ENCODE assay signal across 14 mouse cellular contexts in the genomic region with DNA sequence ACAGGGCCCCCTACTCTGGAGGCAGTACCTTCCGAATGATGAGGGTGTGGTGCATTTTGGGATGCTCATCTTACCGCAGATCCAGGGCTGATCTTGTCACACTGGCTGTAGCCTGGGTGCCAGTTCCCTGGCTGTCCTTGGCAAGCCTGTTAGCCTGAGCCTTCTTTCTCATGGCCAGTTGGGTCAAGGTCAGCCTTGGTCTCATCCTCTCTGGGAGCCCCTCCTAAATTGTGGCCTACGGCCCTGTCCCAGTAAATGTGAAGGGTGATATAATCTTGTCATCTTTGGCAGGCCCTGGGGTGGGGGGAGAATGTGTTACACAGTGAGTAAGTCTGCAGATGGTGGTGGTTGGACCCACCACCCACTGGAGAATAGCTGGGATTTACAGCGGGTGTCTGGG.
DNase-seq lines count a peak whose midpoint lies in the region; ATAC-seq and TF ChIP-seq lines count a peak whose summit lies in the region.
"Had no signal": no experiment of that assay in that cellular context is flagged by ENCODE, and none has a peak within 500 bp of the region (broad histone marks: within the 10 kb centered on the region; RNA-seq: fewer than 3 reads in every experiment).

No protein-coding gene starts in this region.

- H3K9me3 ChIP-seq in kidney, embryonic 14.5 days (ENCODE audit: control insufficient read depth, low read length) = no peaks in the 10 kb centered on the region
- no peaks in the 10 kb centered on the region for H3K9me3 ChIP-seq in embryonic facial prominence, embryonic 12.5 days
- H3K9me3 ChIP-seq in hindbrain, embryonic 16.5 days (ENCODE audit: control insufficient read depth, low read length) = no peaks in the 10 kb centered on the region
- no peaks in the 10 kb centered on the region for H3K9me3 ChIP-seq in midbrain, postnatal 0 days (ENCODE audit: low read length)
- H3K9me3 ChIP-seq: heart, embryonic 15.5 days; liver, embryonic 13.5 days had no signal

- 0 out of 2 replicates have a peak overlapping the region, but pooled peaks have one; percentile 26 for H3K27ac ChIP-seq in kidney, embryonic 14.5 days (ENCODE audit: low read depth, low read length)
- peak overlapping the region; percentile 93 for H3K27ac ChIP-seq in embryonic facial prominence, embryonic 12.5 days
- peak overlapping the region; percentile 7; the same call in 1 of the 2 replicates for H3K27ac ChIP-seq in hindbrain, embryonic 16.5 days (ENCODE audit: low read depth, low read length)
- H3K27ac ChIP-seq in midbrain, postnatal 0 days (ENCODE audit: low read depth, low read length) = 0 out of 2 replicates have a peak overlapping the region, but pooled peaks have one; percentile 7
- H3K27ac ChIP-seq: heart, embryonic 15.5 days; liver, embryonic 13.5 days had no signal

- WGBS in kidney, embryonic 14.5 days = 71% methylated on average over 4 of the region's 4 CpGs
- 66% methylated on average over 4 of the region's 4 CpGs for WGBS in embryonic facial prominence, embryonic 12.5 days
- 76% methylated on average over 4 of the region's 4 CpGs for WGBS in hindbrain, embryonic 16.5 days
- 77% methylated on average over 4 of the region's 4 CpGs for WGBS in midbrain, postnatal 0 days

- no peak for ATAC-seq in kidney, embryonic 14.5 days (ENCODE audit: low FRiP score, low TSS enrichment)
- no peak for ATAC-seq in embryonic facial prominence, embryonic 12.5 days (ENCODE audit: insufficient number of reproducible peaks, insufficient read depth, low FRiP score, low TSS enrichment)
- no peak for ATAC-seq in hindbrain, embryonic 16.5 days
- ATAC-seq in midbrain, postnatal 0 days (ENCODE audit: low FRiP score) = no peak
- ATAC-seq: CD4-positive, CD25-positive, alpha-beta regulatory T cell, adult 4 months had no signal

- DNase-seq in kidney, adult 8-10 months = no peak
- no peak for DNase-seq in midbrain, postnatal 0 days (ENCODE audit: low spot score)
- no peak for DNase-seq in retina, postnatal 1 day
- no peak for DNase-seq in right cerebral cortex, postnatal 36 days (ENCODE audit: low spot score in 2 of 2)
- DNase-seq in layer of hippocampus, postnatal 14 days (ENCODE audit: low spot score in 2 of 2) = no peak
- DNase-seq: cerebellum, adult 2 months; kidney, postnatal 25 days; liver, embryonic 13.5 days; thymus, adult 2 months had no signal

- H3K9ac ChIP-seq in kidney, embryonic 14.5 days (ENCODE audit: low read depth, low read length) = no peak overlapping the region
- H3K9ac ChIP-seq in embryonic facial prominence, embryonic 12.5 days = 0 out of 2 replicates have a peak overlapping the region, but pooled peaks have one; percentile 8
- no peak overlapping the region; the same call in 1 of the 2 replicates for H3K9ac ChIP-seq in hindbrain, embryonic 16.5 days (ENCODE audit: low read depth, low read length)
- peak overlapping the region; percentile 39; the same call in 1 of the 2 replicates for H3K9ac ChIP-seq in midbrain, postnatal 0 days (replicated peaks; ENCODE audit: low read length, poor library complexity, severe bottlenecking)
- H3K9ac ChIP-seq: heart, embryonic 15.5 days; liver, embryonic 13.5 days had no signal

- no peaks in the 10 kb centered on the region for H3K27me3 ChIP-seq in kidney, embryonic 14.5 days (ENCODE audit: control insufficient read depth, insufficient read depth, low read length)
- no peaks in the 10 kb centered on the region for H3K27me3 ChIP-seq in embryonic facial prominence, embryonic 12.5 days
- no peaks in the 10 kb centered on the region for H3K27me3 ChIP-seq in hindbrain, embryonic 16.5 days (replicated peaks; ENCODE audit: control insufficient read depth, insufficient read depth, low read length)
- no peaks in the 10 kb centered on the region for H3K27me3 ChIP-seq in midbrain, postnatal 0 days (ENCODE audit: insufficient read depth, low read length)
- H3K27me3 ChIP-seq: heart, embryonic 15.5 days; liver, embryonic 13.5 days had no signal

- peaks cover 79% of the 10 kb centered on the region for H3K4me1 ChIP-seq in kidney, embryonic 14.5 days (ENCODE audit: control insufficient read depth, insufficient read depth, low read length)
- peaks cover 84% of the 10 kb centered on the region for H3K4me1 ChIP-seq in embryonic facial prominence, embryonic 12.5 days
- peaks cover 56% of the 10 kb centered on the region for H3K4me1 ChIP-seq in hindbrain, embryonic 16.5 days (ENCODE audit: control insufficient read depth, insufficient read depth, low read depth, low read length)
- H3K4me1 ChIP-seq in midbrain, postnatal 0 days (ENCODE audit: insufficient read depth, low read length) = peaks cover 14% of the 10 kb centered on the region

- no peak overlapping the region for H3K4me2 ChIP-seq in kidney, embryonic 14.5 days (replicated peaks; ENCODE audit: low read depth, low read length)
- no peak overlapping the region for H3K4me2 ChIP-seq in embryonic facial prominence, embryonic 12.5 days (replicated peaks)
- H3K4me2 ChIP-seq in hindbrain, embryonic 16.5 days (ENCODE audit: low read length) = no peak overlapping the region
- no peak overlapping the region for H3K4me2 ChIP-seq in midbrain, postnatal 0 days (ENCODE audit: low read depth, low read length, poor library complexity, severe bottlenecking)
- H3K4me2 ChIP-seq: heart, embryonic 15.5 days; liver, embryonic 13.5 days had no signal

- peaks cover 10% of the 10 kb centered on the region for H3K36me3 ChIP-seq in kidney, embryonic 14.5 days (ENCODE audit: control insufficient read depth, insufficient read depth, low read length)
- peaks cover 11% of the 10 kb centered on the region for H3K36me3 ChIP-seq in embryonic facial prominence, embryonic 12.5 days
- H3K36me3 ChIP-seq in hindbrain, embryonic 16.5 days (ENCODE audit: control insufficient read depth, insufficient read depth, low read length) = peaks cover 3% of the 10 kb centered on the region
- H3K36me3 ChIP-seq in midbrain, postnatal 0 days (ENCODE audit: insufficient read depth, low read length) = peaks cover 13% of the 10 kb centered on the region

- H3K4me3 ChIP-seq in kidney, embryonic 14.5 days (ENCODE audit: low read length) = no peak overlapping the region
- no peak overlapping the region for H3K4me3 ChIP-seq in embryonic facial prominence, embryonic 12.5 days
- H3K4me3 ChIP-seq in hindbrain, embryonic 16.5 days (ENCODE audit: low read length) = no peak overlapping the region
- no peak overlapping the region for H3K4me3 ChIP-seq in midbrain, postnatal 0 days (ENCODE audit: low read depth, low read length)
- H3K4me3 ChIP-seq: heart, embryonic 15.5 days; liver, embryonic 13.5 days had no signal

- TF ChIP-seq CTCF in midbrain, postnatal 0 days (IDR thresholded peaks at IDR 0.05) = no peak

Comparison
In these comparisons a context has a peak if more than half of its experiments do, and no peak if none do; other contexts are left out.
1. H3K27ac ChIP-seq: peak in every context shown above with its lines; median percentile 93 in embryonic facial prominence, embryonic 12.5 days; 26 in kidney, embryonic 14.5 days; 7 in hindbrain, embryonic 16.5 days; 7 in midbrain, postnatal 0 days.
2. H3K9ac ChIP-seq: peak in embryonic facial prominence, embryonic 12.5 days (single experiment) and midbrain, postnatal 0 days (single experiment); none in kidney, embryonic 14.5 days (single experiment) and hindbrain, embryonic 16.5 days (single experiment).